Mouse (Mus musculus) spleen, postnatal 14 days (tissue): Measurements from ENCODE around the gene Sema6d.

ENCODE experiments used
- DNase-seq, 2 experiments: peaks; one replicate each; pipeline ENCODE4 v3.0.0; 2021 to 2022; ENCODE audit warnings: low spot score in 2 of 2

The Sema6d gene

DNA sequence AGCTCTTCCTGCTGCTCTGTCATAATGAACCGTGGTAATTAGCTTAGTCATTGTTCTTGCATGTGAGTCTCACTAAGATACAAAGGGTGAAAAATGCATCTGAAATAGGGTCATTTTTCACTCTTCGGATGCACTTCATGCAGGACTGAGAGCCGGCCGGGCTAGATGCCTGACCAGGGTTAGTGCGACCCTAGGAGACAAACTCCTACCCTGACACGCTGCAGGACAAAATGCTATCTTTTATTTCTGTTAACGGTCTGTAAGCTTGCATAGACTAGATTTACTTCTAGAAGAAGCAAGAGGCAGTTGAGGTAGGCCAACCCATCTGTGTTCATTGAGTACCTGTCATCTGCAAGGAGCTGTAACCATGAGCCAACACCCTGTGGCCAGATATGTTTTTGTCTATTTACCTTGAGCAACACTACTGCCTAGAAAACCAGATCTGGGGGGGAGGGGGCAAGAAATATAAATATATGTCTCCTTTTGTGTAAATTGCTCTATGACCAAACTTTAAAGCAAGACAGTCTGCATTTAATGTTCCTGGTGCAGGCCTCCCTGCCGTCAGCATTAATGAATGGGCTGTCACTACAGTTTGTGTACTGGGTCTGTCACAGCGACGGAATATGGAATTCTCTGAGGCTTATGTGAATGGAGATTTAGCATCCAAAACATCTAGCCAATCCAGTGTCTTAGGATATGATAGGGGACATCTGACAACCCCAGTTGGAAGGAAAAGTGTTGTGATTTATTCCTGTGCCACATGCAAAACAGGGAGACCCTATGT, 523.1 kb downstream of the Sema6d start:
- DNase-seq = no peak

DNA sequence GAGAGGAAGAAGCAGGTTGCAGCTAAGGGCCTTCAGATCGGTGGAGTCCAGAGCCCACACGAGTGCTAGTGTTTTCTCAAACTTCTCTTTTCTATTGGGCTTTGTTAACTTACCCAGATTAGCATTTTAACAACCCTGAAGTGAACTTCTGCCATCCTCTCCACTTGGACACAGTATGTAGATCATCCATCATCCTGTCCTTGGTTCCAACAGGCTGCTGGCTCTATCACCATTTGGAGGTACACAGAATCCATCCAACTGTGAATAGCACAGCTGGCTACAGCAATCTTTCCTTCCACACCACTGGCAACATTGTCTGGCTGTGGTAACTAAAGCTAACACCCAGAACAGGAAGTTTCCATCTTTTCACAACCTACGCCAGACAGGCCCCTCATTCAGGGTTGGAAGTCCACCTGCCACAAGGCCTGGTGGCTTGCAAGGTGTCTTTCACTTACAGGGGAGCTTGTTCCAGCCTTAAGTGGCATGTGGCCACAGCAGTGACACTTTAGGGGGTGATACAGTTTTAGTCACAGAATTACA, 524.0 kb downstream of the Sema6d start:
- DNase-seq = no peak

DNA sequence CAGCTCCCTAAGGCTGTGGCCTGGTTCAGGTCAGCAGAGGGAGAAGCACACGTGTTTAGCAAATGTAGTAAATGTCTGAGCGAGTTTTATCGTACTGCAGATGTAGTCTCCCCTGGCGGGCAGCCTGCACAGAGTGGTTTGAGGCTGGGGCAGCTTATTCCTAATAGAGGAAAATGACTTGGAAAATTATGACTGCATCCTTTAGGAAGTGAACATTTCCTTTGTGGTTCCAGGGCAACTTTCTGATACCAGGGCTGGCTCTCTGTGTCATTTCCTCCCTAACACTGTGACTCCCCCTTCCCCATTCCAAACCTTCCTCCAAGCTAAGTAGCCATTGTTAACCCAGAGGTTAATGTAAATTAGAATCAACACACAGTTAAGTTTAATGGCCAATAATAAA, 527.0 kb downstream of the Sema6d start:
- no peak for DNase-seq

DNA sequence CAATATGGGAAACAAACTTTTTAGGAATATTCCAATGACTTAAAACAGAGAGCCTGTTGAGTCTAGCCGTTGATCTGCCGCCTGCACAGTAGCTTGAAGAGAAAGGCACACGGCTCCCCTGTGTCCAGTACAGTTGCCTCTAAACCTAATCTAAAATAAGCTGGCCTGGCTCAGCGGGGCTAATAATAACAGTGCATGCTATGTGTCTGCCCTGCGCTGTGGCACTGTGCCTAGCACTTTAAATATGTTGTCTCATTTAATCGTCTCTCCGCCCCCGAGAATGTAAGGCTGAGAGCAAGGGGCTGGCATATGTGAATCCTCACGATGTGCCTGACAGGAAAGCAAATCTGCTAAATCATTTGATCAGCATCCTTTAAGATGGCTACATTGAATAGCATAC, 527.7 kb downstream of the Sema6d start:
- DNase-seq = no peak

DNA sequence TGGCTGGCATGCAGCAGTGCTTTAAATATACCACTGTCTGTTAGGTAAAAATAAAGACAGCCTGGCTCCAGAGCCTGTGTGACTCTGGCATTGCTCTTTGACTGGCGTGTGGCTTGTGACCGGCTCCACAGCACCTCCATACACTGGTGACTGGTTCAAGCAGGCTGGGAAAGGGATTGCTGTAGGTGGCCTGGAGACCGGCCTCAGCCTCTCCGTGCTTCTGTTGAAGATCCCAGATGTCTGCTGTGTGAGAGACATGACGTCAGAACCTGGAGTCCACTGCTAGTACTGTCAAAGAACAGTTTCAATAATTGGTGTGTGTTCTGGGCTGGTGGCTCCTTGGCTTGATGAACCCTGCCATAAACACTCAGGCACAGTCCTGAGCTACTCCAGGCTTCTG, 528.3 kb downstream of the Sema6d start:
- DNase-seq = no peak

DNA sequence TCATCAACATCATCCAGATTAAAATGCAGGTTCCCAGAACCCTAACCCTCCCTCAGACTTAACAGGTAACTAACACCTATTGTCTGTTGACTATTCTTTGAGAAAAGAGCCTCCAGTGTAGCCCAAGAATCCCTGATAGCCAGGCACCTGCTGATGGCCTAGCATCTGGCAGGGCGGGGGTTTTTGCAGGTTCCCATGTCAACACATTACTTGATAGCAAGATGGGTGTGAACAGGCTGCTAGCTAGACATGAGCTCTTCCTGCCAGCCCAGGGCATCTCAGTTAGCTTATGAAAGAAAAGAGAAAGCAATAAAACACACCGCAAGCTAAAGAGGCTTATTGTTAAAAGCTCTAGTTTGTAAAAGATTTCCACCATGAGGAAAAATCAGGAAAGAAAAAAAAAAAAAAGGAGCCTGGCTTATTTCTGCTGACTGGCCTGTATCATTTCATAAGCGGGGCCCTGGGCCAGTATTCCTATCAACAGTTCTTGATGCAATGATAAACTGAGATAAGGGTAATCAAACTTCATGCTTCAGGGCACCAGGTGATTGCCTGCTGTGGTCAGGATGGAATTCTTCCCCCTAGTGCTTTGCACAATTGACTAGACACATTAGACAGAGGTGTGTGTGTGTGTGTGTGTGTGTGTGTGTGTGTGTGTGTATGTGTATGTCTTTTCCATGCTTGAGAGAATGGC, 528.9 kb downstream of the Sema6d start:
- no peak for DNase-seq

DNA sequence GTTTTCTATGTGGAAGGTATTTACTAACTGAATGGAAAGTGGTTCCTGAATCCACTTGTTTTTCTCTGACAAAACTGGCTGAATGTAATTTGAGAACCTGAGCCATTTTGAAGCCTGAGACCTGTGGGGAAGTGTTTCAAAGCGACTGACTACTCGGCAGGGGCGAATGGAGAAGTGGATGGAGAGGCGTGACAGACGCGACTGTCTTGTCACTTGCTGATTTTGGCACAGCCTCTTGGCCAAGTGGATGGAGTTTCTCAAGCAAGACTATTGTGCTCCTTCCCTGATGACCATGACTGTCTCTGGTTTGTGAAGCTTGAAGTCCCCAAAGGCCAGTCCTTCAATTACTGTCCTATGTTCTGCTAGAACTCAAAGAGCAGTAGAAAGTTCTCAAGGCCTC, 530.7 kb downstream of the Sema6d start:
- DNase-seq = no peak

DNA sequence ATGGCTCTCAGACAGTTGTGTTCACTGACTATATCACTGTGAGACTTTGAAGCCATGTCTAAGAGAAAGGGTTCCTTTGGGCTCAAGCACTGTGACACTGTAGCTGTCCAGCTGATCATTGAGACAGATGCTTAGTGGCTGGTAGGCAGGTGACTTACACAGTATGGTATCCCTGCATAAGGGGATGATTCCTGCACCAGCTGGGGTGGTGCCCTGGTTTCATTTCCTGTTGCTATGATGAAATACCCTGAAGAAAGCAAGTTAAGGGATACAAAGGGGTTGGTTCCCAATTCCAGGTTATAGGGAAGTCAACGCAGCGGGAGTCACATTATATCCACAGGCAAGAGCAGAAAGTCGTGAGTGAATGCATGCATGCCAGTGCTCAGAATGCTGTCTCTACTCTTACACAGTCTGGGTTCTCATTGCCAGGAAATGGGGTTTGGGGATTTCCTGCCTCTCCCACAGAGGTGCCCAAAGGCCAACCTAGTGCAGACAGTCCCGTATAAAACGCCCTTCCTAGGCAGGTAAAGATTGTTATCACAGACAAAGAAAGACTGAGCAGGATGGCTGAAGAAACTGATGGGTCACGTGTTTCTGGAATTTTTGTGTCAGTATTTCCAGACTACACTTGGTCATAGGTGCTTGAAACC, 532.3 kb downstream of the Sema6d start:
- DNase-seq = no peak

DNA sequence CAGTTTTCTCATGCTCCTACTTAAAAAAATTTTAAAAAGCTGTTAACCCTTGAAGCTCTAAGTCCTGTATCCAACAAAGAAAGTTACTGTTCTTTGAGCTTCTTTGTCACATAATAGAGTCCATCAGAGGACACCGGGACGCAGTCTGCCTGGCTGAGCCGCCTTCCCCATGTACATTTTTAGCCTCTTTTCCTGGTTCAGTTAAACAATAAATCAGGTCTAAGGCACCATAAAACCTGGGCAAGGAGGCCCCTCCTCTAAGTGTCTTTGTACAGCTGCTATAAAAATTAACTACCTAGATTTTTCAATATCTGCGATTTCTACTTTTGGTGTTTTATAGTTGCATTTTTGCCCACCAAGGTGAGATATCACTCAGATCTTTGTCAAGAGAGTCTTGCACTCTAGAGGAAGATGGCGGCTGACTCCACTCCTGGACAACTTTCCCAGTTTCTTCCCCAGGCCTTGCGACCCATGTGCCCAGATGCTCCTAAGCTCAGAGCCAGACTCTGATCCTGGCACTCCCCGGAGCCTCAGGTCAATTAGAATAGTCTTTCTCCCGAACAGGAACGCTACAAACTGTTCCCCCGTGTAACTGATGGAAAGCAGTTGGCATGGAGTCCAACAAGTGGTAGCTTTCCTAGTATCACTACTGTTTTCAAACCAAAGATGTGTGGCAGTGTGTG, 534.6 kb downstream of the Sema6d start:
- no peak for DNase-seq

DNA sequence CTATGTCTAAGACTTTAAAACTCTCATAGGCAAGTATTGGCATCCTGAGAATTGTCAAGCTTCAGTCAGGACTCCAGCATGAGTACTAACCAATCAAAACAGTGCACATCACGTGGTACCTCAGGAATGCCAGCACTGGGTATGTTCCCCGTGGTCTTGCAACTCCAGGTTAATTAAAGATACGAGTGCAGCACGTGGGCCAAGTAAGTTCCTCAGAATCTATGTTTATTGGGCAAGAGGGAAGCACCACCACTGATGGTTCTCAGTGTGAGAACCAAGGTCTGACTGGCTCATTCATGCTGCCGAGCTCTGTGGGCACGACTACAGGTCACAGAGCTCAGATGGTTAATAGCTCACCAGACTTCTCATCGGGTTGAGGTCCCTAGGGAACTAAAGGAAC, 536.7 kb downstream of the Sema6d start:
- no peak for DNase-seq

DNA sequence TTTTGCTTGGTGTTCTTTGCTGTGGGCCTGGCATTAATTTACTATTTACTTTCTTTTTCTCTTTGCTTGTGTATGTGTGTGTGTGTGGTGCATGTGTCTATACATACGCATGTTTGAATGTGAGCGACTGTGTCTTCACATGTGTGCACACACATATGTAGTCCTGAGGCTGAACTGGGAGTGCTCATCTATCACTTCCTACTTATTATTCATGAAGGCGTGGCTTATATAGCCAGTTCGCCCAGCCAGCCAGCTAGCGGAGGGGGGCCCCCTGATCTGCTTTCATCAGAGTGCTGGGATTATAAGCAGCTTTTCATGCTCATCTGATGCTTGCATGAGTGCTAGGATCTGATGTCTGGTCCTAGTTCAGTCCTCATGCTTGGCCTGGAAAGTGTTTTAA, 537.9 kb downstream of the Sema6d start:
- DNase-seq = no peak

DNA sequence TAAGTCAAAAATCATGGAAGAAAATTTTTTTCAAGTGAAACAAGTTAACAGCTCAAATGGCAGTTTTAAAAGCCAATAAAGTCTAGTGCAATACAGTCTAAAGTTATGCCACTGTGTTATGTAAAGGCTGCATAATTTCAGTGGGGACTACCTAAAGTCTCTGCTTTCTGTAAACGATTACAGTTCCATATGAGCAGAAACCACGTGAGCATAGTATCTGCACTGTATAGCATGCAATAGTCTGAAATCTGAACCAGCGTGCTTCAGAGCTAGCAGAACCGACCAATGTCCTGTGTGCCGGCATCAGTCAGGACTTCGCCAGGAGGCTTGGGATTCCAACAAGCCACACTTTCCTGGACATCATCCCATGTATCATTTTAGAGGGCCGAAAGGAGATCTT, 538.9 kb downstream of the Sema6d start:
- no peak for DNase-seq

DNA sequence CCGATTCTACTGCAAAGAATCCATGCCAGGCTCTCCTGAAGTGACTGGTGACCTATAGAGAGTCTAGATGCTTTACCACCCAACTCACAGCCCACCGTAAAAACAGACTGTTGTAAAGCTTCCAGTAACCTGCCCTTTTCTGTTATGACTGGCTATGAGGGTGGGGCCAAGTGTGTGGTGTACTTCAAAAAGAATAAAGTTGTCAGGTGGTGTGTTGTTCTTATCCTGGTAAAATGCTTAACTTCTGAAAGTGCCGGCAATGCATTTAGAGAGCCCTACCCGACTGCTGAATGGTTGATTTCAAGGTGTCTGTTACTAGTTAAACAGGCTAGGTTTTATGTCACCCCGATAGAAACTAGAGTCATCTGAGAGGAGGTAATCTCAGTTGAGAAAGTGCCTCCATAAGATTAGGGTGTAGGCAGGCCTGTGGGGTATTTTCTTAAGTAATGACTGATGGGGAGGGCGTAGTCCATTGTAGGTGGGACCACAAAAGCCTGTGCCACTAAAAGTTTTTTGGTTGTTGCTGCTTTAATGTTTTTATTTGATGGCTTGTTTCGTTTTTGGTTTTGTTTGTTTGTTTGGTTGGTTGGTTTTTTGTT, 544.7 kb downstream of the Sema6d start:
- no peak for DNase-seq

DNA sequence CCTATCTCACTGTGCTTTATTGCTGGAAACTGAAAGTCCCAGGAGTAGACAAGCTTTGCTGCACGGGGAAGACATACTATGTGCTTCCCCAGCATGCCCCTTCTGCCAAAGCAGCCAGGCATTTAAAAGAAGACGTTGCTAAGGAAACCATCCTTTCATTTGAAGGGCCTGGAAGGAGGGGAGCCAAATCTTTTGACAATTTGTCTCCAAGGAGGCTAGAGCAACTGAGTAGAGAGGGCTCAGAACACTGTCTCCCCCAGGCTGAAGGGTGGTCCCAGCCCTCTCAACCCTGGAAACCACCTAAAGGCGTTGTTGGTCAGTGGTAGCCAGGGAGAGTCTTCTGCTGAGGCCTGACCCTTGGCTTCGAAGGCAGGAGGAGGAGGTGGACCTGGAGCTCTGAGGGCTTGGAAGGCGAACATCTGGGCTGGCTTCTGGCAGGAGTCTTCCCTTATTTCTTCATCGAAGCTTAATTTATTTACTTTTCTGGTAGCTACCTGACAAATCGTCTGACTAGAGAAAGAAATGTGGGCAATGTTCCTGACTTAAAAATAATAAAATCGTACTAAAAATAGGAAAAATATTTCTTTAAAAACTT, 545.6 kb downstream of the Sema6d start:
- DNase-seq = no peak

DNA sequence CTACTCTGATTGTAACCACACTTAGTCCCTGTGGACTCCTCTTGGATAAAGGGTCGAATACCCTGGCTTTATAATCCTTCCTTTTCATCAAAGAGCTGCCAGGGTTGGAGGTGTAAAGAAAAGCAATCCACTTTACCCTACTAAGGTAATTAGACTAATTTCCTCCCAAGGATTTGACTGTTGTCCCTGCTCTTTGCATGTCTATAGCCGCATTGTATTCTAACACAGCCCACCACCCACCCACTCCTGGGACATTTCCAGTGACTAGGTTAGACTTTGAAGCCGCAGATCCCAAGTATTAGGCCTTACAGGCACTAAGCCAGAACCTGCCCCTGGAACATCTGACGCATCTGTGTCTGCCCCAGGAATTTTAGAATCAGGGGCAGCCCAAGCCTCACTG, 547.3 kb downstream of the Sema6d start:
- no peak for DNase-seq

DNA sequence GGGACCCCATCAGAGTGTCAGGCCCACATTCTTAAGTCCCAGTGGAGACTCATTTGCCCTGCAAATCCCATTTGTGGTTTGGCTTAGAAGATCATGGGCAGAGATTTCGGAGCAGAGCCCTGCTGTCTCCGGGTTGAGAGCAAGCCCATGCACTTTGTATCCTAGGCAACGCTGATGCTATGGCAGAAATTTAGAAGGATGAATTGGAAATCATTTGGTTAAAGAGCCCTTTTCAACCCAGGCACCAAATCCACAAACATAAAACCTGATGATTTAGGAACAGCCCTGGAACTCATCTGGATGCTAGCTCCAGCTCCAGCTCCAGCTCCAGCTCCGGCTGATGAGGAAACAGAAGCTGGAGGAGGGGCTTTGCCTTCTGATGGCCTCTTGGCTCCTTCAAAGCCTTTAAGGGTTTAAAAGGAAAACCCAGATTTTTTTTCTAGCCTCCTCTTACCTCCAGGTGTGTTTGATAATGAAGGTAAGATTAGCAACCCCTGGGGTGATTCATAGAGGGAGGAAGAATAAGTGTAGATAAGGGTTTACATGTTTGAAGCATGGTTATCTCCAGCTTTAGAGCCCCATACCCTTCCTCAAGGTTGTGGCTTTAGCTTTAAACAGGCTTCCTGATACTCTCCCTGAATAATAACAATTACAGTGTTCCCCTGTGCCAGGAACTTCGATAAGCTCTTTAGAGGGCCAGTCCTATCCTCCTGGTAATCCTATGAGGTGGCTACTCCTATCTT, 549.6 kb downstream of the Sema6d start:
- DNase-seq = no peak

DNA sequence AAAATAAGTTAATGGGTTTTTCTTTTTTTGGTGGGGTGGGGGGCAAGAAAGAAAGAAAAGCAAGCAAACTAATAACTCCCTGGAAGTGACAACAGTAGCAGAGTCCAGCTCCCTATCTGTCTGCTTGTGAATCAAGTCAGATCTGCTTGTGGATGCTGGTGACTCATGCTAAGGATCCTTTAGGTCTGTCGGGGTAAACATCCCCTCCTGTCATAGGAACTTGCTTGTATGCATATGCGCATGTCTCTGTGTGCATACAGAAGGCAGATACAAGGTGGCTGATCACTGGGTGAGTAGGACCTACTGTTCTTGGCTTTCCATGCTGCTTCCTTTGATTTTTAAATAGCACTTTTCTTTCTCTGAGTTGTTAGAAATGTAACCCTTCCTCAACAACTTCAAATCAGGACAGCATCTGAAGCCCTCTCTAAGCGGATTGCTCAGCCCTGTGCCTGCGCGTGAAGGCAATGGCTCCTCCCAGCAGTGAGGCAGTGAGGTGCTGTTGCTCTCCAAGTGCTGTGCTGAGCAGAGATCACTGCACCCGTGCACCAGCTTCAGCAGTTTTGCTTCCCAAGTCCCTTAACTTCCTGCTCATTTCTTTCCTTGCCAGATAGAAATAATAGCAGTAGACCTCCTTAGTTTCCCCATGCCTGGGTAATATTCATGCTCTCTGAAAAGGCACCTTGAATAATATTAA, 550.9 kb downstream of the Sema6d start:
- no peak for DNase-seq

DNA sequence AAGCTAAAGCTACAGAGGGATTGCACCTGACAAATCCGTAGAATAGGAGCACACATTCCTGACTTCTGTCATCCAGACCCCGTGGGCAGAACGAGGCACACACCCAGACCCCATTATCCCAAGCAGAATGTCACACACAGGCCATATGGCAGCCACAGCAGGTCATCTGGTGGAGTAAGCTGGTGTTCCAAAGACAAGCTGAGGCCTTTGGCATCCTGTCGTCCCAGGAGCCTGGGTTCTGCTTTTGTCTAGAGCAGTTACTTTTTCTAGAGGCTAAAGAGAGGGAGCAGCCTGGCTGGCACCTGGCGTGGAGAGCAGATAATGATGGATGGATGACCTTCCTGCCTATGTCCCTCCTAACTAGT, 551.4 kb downstream of the Sema6d start:
- no peak for DNase-seq

DNA sequence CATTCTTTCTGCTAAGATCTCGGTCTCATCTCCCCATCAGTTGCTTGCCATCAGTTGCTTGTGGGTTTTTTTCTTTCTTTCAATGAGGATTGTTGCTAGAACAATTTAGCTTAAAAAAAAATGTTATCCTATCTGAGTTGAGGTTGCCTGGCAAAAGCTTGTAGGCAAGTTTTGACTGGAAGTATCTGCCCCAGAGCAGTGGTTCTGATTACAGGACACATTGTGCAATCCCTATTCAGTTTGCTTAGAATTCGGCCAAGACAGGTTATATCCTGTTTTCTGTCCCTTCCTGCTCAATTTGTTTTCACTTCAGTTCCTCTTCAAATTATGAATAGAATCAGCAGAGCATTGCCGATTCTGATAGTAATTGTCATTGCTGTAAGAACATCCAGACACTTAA, 552.4 kb downstream of the Sema6d start:
- no peak for DNase-seq

DNA sequence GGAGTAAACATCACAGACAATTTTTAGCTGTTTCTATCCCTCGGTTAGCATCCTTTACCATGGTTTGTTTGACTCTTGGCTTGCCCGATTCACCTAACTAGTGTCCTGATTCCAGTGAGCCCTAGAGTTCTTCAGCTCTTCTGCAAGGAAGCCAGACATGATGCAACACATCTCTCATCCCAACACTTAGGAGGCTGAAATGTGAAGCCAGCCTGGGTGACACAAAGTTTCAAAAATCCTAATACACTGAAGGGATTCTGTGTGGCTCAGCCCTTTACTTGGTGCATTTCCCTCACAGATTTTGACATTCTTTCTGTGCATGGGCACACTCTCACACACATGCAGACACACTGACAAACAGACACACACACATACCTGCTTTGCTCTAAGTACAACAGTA, 560.8 kb downstream of the Sema6d start:
- DNase-seq = no peak
